Mouse (Mus musculus) heart, embryonic 12.5 days (tissue): ENCODE results near the gene Vat1l. TPM values are rescaled to one million over a fixed set of nuclear protein-coding genes. Genes with fewer than 3 reads are reported as not detected.
A peak's percentile ranks its signal among the peaks of the same experiment; 100 is the strongest.

Experiments
- ATAC-seq: fragments of 200-750 bp; cut with Nextera tagmentation; 2 replicates; pipeline ENCODE4 v1.8.0; 2017; ENCODE audit warnings: moderate TSS enrichment, moderate library complexity; ENCODE audit not compliant: insufficient number of reproducible peaks, low FRiP score
- H3K27ac ChIP-seq: fragments of 300-500 bp; sonication (generic); 2 replicates; pipeline ENCODE4 v1.5.1; 2016; ENCODE audit warnings: mild to moderate bottlenecking, moderate library complexity; ENCODE audit not compliant: poor library complexity, severe bottlenecking
- H3K27me3 ChIP-seq: fragments of 300-500 bp; sonication (generic); replicated peaks from 2 replicates; pipeline ENCODE4 v1.6.1; 2016; ENCODE audit warnings: mild to moderate bottlenecking, moderate library complexity
- H3K36me3 ChIP-seq: fragments of 300-500 bp; sonication (generic); 2 replicates; pipeline ENCODE4 v1.6.1; 2016; ENCODE audit warnings: mild to moderate bottlenecking, moderate library complexity
- H3K4me1 ChIP-seq: fragments of 300-500 bp; sonication (generic); replicated peaks from 2 replicates; pipeline ENCODE4 v1.6.1; 2016; ENCODE audit warnings: mild to moderate bottlenecking
- H3K4me2 ChIP-seq: fragments of 300-500 bp; sonication (generic); 2 replicates; pipeline ENCODE4 v1.6.1; 2016; ENCODE audit warnings: mild to moderate bottlenecking, moderate library complexity
- H3K4me3 ChIP-seq: fragments of 300-500 bp; sonication (generic); 2 replicates; pipeline ENCODE4 v1.5.1; 2016; ENCODE audit warnings: mild to moderate bottlenecking
- H3K9ac ChIP-seq: fragments of 300-500 bp; sonication (generic); 2 replicates; pipeline ENCODE4 v1.6.1; 2016; ENCODE audit warnings: mild to moderate bottlenecking, moderate library complexity
- H3K9me3 ChIP-seq: fragments of 300-500 bp; sonication (generic); replicated peaks from 2 replicates; pipeline ENCODE4 v1.6.1; 2016; ENCODE audit warnings: mild to moderate bottlenecking, moderate library complexity
- WGBS: fragments of 180-500 bp; shearing (Covaris S2); methylation state at CpG from one replicate; pipeline ENCODE4 v1.1.7; 2016; 5-methylcytosine and 5-hydroxymethylcytosine counted together
- polyA plus RNA-seq: library from polyadenylated mRNA; unstranded; fragments of >200 nt; fragmentation: Nextera tagmentation; extraction: Ambion mirVana; gene quantifications from 2 replicates; pipeline ENCODE4 v1.2.1, GENCODE M21; 2016

Gene Vat1l
- polyA plus RNA-seq = 0.59 and 0.66 TPM in 2 replicates

- peak within 1 kb of the TSS; percentile 34; the same call in 1 of the 2 replicates for H3K9ac ChIP-seq
- 1% methylated on average over 39 of the region's 39 CpGs for WGBS
- 0 out of 2 replicates have a peak, but pooled peaks have one; percentile 18 for ATAC-seq
- peak within 1 kb of the TSS; percentile 86 for H3K4me2 ChIP-seq
- peaks cover 10% of the 10 kb centered on the region for H3K4me1 ChIP-seq
- H3K4me3 ChIP-seq = peak within 1 kb of the TSS; percentile 49
- H3K27ac ChIP-seq = no peak within 1 kb of the TSS
- H3K36me3 ChIP-seq = no peaks in the 10 kb centered on the region
- peaks cover 49% of the 10 kb centered on the region for H3K27me3 ChIP-seq
- H3K9me3 ChIP-seq = no peaks in the 10 kb centered on the region
Measured at GRCm38 (mm10) chr8:114205221-114205901, at the start of gene Vat1l. Vat1l (plus strand) TSS chr8:114205612.

DNA sequence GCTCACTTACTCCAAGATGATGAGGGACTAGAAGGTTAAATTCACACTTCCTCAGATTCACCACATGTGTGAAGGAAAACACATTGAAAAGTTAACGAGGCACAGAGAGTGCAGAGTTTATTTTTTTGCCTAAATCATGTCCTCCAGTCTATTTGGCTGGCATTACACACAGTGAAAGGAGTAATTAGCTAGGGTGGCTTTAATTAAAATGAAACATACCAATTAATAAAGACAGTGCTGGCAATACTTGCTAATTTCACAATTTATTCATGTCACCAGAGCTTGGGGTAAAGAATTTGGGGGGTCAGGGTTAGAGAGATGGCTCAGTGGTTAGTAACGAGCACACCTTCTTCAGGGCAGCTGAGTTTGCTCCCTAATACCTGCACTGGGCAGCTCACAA, 46.8 kb upstream of the Vat1l start:
- no peak overlapping the region for H3K4me2 ChIP-seq
- ATAC-seq = no peak
- no peaks in the 10 kb centered on the region for H3K36me3 ChIP-seq
- no peak overlapping the region for H3K27ac ChIP-seq
- WGBS = 66% methylated on average over 2 of the region's 2 CpGs
- H3K4me3 ChIP-seq = no peak overlapping the region
- no peaks in the 10 kb centered on the region for H3K9me3 ChIP-seq
- no peak overlapping the region for H3K9ac ChIP-seq
- H3K4me1 ChIP-seq = peaks cover 3% of the 10 kb centered on the region; the same call in 1 of the 2 replicates
- no peaks in the 10 kb centered on the region for H3K27me3 ChIP-seq

- Histone ChIP-seq H3K4me1 (peaks cover 3% of the 10 kb centered on the region; the same call in 1 of the 2 replicates), H3K4me3 (no peak overlapping the region), H3K36me3 (no peaks in the 10 kb centered on the region), H3K9me3 (no peaks in the 10 kb centered on the region), H3K4me2 (no peak overlapping the region), H3K9ac (no peak overlapping the region), H3K27ac (no peak overlapping the region), H3K27me3 (no peaks in the 10 kb centered on the region)
- 86% methylated on average over 3 of the region's 3 CpGs for WGBS
- no peak for ATAC-seq
Measured at GRCm38 (mm10) chr8:114159666-114160065, 45.7 kb upstream of the Vat1l start.

GRCm38 (mm10) chr8:114163871-114164270, 41.5 kb upstream of the Vat1l start:
- 74% methylated on average over 3 of the region's 3 CpGs for WGBS
- no peaks in the 10 kb centered on the region for H3K4me1 ChIP-seq
- no peak overlapping the region for H3K4me2 ChIP-seq
- no peak overlapping the region for H3K27ac ChIP-seq
- no peak overlapping the region for H3K9ac ChIP-seq
- H3K27me3 ChIP-seq = no peaks in the 10 kb centered on the region
- no peaks in the 10 kb centered on the region for H3K36me3 ChIP-seq
- H3K4me3 ChIP-seq = no peak overlapping the region
- H3K9me3 ChIP-seq = 0 out of 2 replicates have a peak, but pooled peaks cover 3% of the 10 kb centered on the region
- no peak for ATAC-seq

GRCm38 (mm10) chr8:114164444-114165096, 40.8 kb upstream of the Vat1l start:
- Histone ChIP-seq H3K9ac (no peak overlapping the region), H3K4me3 (no peak overlapping the region), H3K27me3 (no peaks in the 10 kb centered on the region), H3K9me3 (0 out of 2 replicates have a peak, but pooled peaks cover 3% of the 10 kb centered on the region), H3K36me3 (no peaks in the 10 kb centered on the region), H3K4me2 (no peak overlapping the region), H3K4me1 (no peaks in the 10 kb centered on the region), H3K27ac (no peak overlapping the region)
- 84% methylated on average over 6 of the region's 6 CpGs for WGBS
- no peak for ATAC-seq

- Histone ChIP-seq H3K4me1 (no peaks in the 10 kb centered on the region), H3K27me3 (no peaks in the 10 kb centered on the region), H3K4me3 (no peak overlapping the region), H3K9ac (no peak overlapping the region), H3K9me3 (0 out of 2 replicates have a peak, but pooled peaks cover 3% of the 10 kb centered on the region), H3K4me2 (no peak overlapping the region), H3K27ac (no peak overlapping the region), H3K36me3 (no peaks in the 10 kb centered on the region)
- ATAC-seq = no peak
- WGBS = 76% methylated on average over 2 of the region's 2 CpGs
Measured at GRCm38 (mm10) chr8:114165741-114166140, 39.7 kb upstream of the Vat1l start.

DNA sequence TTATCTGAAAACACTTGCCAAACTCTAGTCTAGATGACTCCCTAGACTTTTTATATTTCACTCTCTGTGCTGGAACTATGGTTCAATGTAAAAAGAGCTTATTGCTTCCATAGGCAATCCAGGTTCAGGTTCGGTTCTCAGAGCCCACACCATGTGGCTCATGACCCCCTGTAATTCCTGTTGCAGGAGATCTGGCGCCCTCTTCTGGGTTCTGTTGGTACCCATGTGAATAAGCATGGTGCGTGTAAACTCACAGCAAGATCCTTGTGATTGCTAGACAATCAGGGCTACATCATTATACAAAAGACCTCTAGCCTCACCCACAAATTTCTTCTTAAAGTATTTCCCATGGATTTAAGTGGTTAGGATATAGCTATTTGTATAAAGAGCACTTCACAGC, 28.7 kb upstream of the Vat1l start:
- no peaks in the 10 kb centered on the region for H3K36me3 ChIP-seq
- no peak overlapping the region for H3K9ac ChIP-seq
- no peaks in the 10 kb centered on the region for H3K9me3 ChIP-seq
- no peak overlapping the region for H3K4me3 ChIP-seq
- no peak overlapping the region for H3K4me2 ChIP-seq
- WGBS = 60% methylated on average over 3 of the region's 3 CpGs
- no peak overlapping the region for H3K27ac ChIP-seq
- no peaks in the 10 kb centered on the region for H3K27me3 ChIP-seq
- no peaks in the 10 kb centered on the region for H3K4me1 ChIP-seq
- no peak for ATAC-seq

GRCm38 (mm10) chr8:114193334-114193733, 12.1 kb upstream of the Vat1l start:
- Histone ChIP-seq H3K36me3 (no peaks in the 10 kb centered on the region), H3K9me3 (no peaks in the 10 kb centered on the region), H3K4me2 (no peak overlapping the region), H3K9ac (no peak overlapping the region), H3K4me1 (no peaks in the 10 kb centered on the region), H3K4me3 (no peak overlapping the region), H3K27me3 (no peaks in the 10 kb centered on the region), H3K27ac (no peak overlapping the region)
- no peak for ATAC-seq
- 71% methylated on average over 5 of the region's 5 CpGs for WGBS

DNA sequence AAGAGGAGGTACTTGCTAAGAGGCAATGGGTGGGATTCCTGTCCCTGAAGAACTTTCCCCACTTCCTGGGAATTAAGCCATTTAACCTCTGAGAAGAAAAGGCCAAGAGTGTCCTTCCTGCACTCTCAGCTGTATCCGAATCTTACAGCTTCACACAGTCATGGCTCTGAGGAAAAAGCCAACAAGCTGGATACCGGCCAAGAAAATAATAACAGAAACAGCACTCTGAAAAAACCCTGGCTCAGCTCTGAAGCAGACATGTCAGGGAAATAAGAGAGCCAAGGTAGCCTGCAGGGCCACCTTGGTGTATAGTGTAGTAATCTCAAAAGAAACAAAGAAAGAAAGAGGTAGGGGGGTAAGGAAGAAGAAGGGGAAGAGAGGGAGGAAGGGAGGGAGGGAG, 6.4 kb upstream of the Vat1l start:
- no peaks in the 10 kb centered on the region for H3K9me3 ChIP-seq
- whole genome bisulfite sequencing = 58% methylated on average over 2 of the region's 2 CpGs
- peaks cover 10% of the 10 kb centered on the region for H3K27me3 ChIP-seq
- H3K4me2 ChIP-seq = no peak overlapping the region
- H3K9ac ChIP-seq = no peak overlapping the region
- ATAC-seq = no peak
- H3K4me1 ChIP-seq = no peaks in the 10 kb centered on the region
- H3K4me3 ChIP-seq = no peak overlapping the region
- no peak overlapping the region for H3K27ac ChIP-seq
- no peaks in the 10 kb centered on the region for H3K36me3 ChIP-seq

DNA sequence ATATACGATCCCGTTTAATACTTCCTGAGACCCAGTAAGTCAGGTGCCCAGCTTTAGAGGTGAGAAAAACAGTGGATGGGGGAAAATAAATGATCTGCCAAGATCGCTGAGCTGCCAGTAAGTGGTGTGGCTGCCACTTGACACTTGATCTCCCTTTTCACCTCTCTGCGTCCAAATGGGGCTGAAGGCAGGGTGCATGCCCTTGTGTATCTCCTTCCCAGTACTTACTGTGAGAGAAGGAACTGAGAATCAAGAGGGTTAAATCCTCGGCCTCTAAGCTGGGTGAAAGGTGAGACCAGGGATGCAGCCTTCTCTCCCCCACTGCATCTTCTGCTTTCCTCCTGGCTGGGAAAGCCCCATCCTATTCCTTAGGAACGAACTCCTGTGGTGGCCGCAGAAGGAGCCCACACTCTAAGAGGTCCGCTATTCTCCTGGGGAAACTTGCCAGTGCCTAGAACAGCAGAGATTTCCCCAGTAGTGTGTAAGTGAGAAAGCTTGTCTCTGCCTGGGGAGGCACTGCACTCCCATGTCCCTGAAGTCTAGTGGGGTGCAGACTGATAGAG, 1.1 kb downstream of the Vat1l start:
- no peak for ATAC-seq
- Histone ChIP-seq H3K4me1 (peaks cover 10% of the 10 kb centered on the region), H3K27me3 (peaks cover 49% of the 10 kb centered on the region), H3K4me2 (no peak overlapping the region), H3K9me3 (peaks cover 5% of the 10 kb centered on the region), H3K4me3 (no peak overlapping the region), H3K36me3 (no peaks in the 10 kb centered on the region), H3K27ac (no peak overlapping the region), H3K9ac (no peak overlapping the region)
- 3% methylated on average over 8 of the region's 8 CpGs for WGBS

- Histone ChIP-seq H3K27ac (no peak overlapping the region), H3K4me3 (no peak overlapping the region), H3K27me3 (peaks cover 49% of the 10 kb centered on the region), H3K9ac (no peak overlapping the region), H3K36me3 (no peaks in the 10 kb centered on the region), H3K9me3 (peaks cover 7% of the 10 kb centered on the region), H3K4me2 (no peak overlapping the region), H3K4me1 (peaks cover 10% of the 10 kb centered on the region)
- ATAC-seq = no peak
- WGBS = 45% methylated on average over 4 of the region's 4 CpGs
Measured at GRCm38 (mm10) chr8:114207026-114207425, 1.6 kb downstream of the Vat1l start.
